Mouse (Mus musculus) heart, embryonic 14.5 days (tissue): ENCODE measurements around the gene Gm525. TPM values are rescaled to one million over a fixed set of nuclear protein-coding genes. Genes with fewer than 3 reads are reported as not detected.
"Not testable (repeated sequence)": the region's sequence is repeated elsewhere in the genome, so short reads cannot be mapped to it uniquely, and the experiment has no call there.

Source experiments
- ATAC-seq: fragments of 200-750 bp; cut with Nextera tagmentation; 2 replicates; pipeline ENCODE4 v1.8.0; 2017; ENCODE audit warnings: low read depth, moderate TSS enrichment; ENCODE audit not compliant: insufficient number of reproducible peaks, insufficient read depth, low FRiP score
- H3K27ac ChIP-seq, 2 experiments: fragments of 200-500 bp in 1 of 2; fragments of 300-500 bp in 1 of 2; sonication (generic) in 1 of 2; replicated peaks in 1 of 2; 2 replicates each; pipeline ENCODE4 v1.5.1; 2012 to 2014; ENCODE audit warnings: low read depth in 2 of 2, low read length in 2 of 2, control low read depth in 1 of 2, mild to moderate bottlenecking in 1 of 2, mixed read lengths in 1 of 2; ENCODE audit not compliant: control insufficient read depth in 1 of 2, insufficient read depth in 1 of 2
- H3K27me3 ChIP-seq: fragments of 300-500 bp; sonication (generic); 2 replicates; pipeline ENCODE4 v1.6.1; 2014; ENCODE audit warnings: mild to moderate bottlenecking, low read length, control low read depth; ENCODE audit not compliant: control insufficient read depth, insufficient read depth
- H3K36me3 ChIP-seq: fragments of 300-500 bp; sonication (generic); 2 replicates; pipeline ENCODE4 v1.6.1; 2014; ENCODE audit warnings: mild to moderate bottlenecking, control low read depth, low read length, mixed read lengths; ENCODE audit not compliant: control insufficient read depth, insufficient read depth
- H3K4me1 ChIP-seq, 2 experiments: fragments of 200-500 bp in 1 of 2; fragments of 300-500 bp in 1 of 2; sonication (generic) in 1 of 2; 2 replicates each; pipeline ENCODE4 v1.6.1; 2012 to 2014; ENCODE audit warnings: low read length in 2 of 2, control low read depth in 1 of 2, mixed read lengths in 1 of 2; ENCODE audit not compliant: control insufficient read depth in 2 of 2, insufficient read depth in 2 of 2
- H3K4me2 ChIP-seq: fragments of 300-500 bp; sonication (generic); 2 replicates; pipeline ENCODE4 v1.6.1; 2014; ENCODE audit warnings: mild to moderate bottlenecking, low read length
- H3K4me3 ChIP-seq, 2 experiments: fragments of 200-500 bp in 1 of 2; fragments of 300-500 bp in 1 of 2; sonication (generic) in 1 of 2; 2 replicates each; pipeline ENCODE4 v1.5.1; 2012 to 2014; ENCODE audit warnings: low read length in 2 of 2, mild to moderate bottlenecking in 2 of 2, control low read depth in 1 of 2, low read depth in 1 of 2, moderate library complexity in 1 of 2; ENCODE audit not compliant: control insufficient read depth in 1 of 2, insufficient read depth in 1 of 2
- H3K9ac ChIP-seq: fragments of 300-500 bp; sonication (generic); 2 replicates; pipeline ENCODE4 v1.6.1; 2014; ENCODE audit warnings: mild to moderate bottlenecking, low read length
- H3K9me3 ChIP-seq: fragments of 300-500 bp; sonication (generic); 2 replicates; pipeline ENCODE4 v1.6.1; 2016; ENCODE audit warnings: low read length, control low read depth; ENCODE audit not compliant: control insufficient read depth
- WGBS: fragments of 180-500 bp; shearing (Covaris S2); extraction: QIAGEN DNeasy Blood & Tissue Kit; methylation state at CpG from one replicate; pipeline ENCODE4 v1.1.7; 2014; 5-methylcytosine and 5-hydroxymethylcytosine counted together
- polyA plus RNA-seq: library from polyadenylated mRNA; unstranded; fragments of >200 nt; fragmentation: Nextera tagmentation; extraction: Ambion mirVana; gene quantifications from 2 replicates; pipeline ENCODE4 v1.2.1, GENCODE M21; 2014

Gene Gm525
- polyA plus RNA-seq, 1 experiment from 2014 or later: not detected

GRCm38 (mm10) chr11:89031189-89031588 is 42.5 kb upstream of the Gm525 start:
- ATAC-seq: no peak
- Histone ChIP-seq H3K27me3 (no peaks in the 10 kb centered on the region), H3K9me3 (0 out of 2 replicates have a peak, but pooled peaks cover 2% of the 10 kb centered on the region), H3K4me2 (no peak overlapping the region), H3K9ac (no peak overlapping the region), H3K36me3 (no peaks in the 10 kb centered on the region), H3K4me1 (peaks cover 6 to 15% of the 10 kb centered on the region in 2 experiments), H3K4me3 (no peak overlapping the region), H3K27ac (no peak overlapping the region)
- WGBS: 55% methylated on average over 1 of the region's 1 CpGs

GRCm38 (mm10) chr11:89034592-89034991 is 39.0 kb upstream of the Gm525 start:
- peaks cover 27% of the 10 kb centered on the region for H3K36me3 ChIP-seq
- H3K9ac ChIP-seq: no peak overlapping the region
- 0 out of 2 replicates have a peak, but pooled peaks cover 2% of the 10 kb centered on the region for H3K9me3 ChIP-seq
- H3K4me1 ChIP-seq: no peaks in the 10 kb centered on the region
- no peak overlapping the region for H3K27ac ChIP-seq
- ATAC-seq: no peak
- H3K4me2 ChIP-seq: no peak overlapping the region
- H3K4me3 ChIP-seq: no peak overlapping the region
- H3K27me3 ChIP-seq: no peaks in the 10 kb centered on the region

- no peak overlapping the region for H3K4me3 ChIP-seq
- H3K9ac ChIP-seq: no peak overlapping the region
- 0 out of 2 replicates have a peak, but pooled peaks cover 2% of the 10 kb centered on the region for H3K9me3 ChIP-seq
- no peaks in the 10 kb centered on the region for H3K4me1 ChIP-seq
- no peaks in the 10 kb centered on the region for H3K27me3 ChIP-seq
- no peak for ATAC-seq
- H3K27ac ChIP-seq: no peak overlapping the region
- peaks cover 37% of the 10 kb centered on the region for H3K36me3 ChIP-seq
- 72% methylated on average over 3 of the region's 3 CpGs for WGBS
- H3K4me2 ChIP-seq: no peak overlapping the region
Observed at GRCm38 (mm10) chr11:89035552-89035951, 38.1 kb upstream of the Gm525 start.

GRCm38 (mm10) chr11:89038496-89038895 is 35.1 kb upstream of the Gm525 start:
- peaks cover 66% of the 10 kb centered on the region for H3K36me3 ChIP-seq
- no peak overlapping the region for H3K4me2 ChIP-seq
- no peak for ATAC-seq
- H3K4me3 ChIP-seq: no peak overlapping the region
- no peaks in the 10 kb centered on the region for H3K27me3 ChIP-seq
- no peak overlapping the region for H3K27ac ChIP-seq
- no peaks in the 10 kb centered on the region for H3K9me3 ChIP-seq
- H3K4me1 ChIP-seq: no peaks in the 10 kb centered on the region
- WGBS: 84% methylated on average over 6 of the region's 6 CpGs
- no peak overlapping the region for H3K9ac ChIP-seq

- no peak overlapping the region for H3K27ac ChIP-seq
- H3K4me1 ChIP-seq: no peaks in the 10 kb centered on the region
- no peaks in the 10 kb centered on the region for H3K27me3 ChIP-seq
- no peak for ATAC-seq
- 31% methylated on average over 3 of the region's 3 CpGs for WGBS
- no peak overlapping the region for H3K4me3 ChIP-seq
- no peaks in the 10 kb centered on the region for H3K9me3 ChIP-seq
- peaks cover 73% of the 10 kb centered on the region for H3K36me3 ChIP-seq
- H3K9ac ChIP-seq: no peak overlapping the region
- H3K4me2 ChIP-seq: no peak overlapping the region
Observed at GRCm38 (mm10) chr11:89039325-89039724, 34.3 kb upstream of the Gm525 start.

- H3K27ac ChIP-seq, ATAC-seq, H3K9ac ChIP-seq, H3K27me3 ChIP-seq, H3K4me1 ChIP-seq, H3K9me3 ChIP-seq, H3K4me2 ChIP-seq, H3K4me3 ChIP-seq: not testable (repeated sequence)
- 94% methylated on average over 6 of the region's 7 CpGs for WGBS
- H3K36me3 ChIP-seq: peaks cover 91% of the 10 kb centered on the region
Observed at GRCm38 (mm10) chr11:89041073-89041472, 32.6 kb upstream of the Gm525 start.

GRCm38 (mm10) chr11:89043046-89043445 is 30.6 kb upstream of the Gm525 start:
- Histone ChIP-seq H3K4me2 (no peak overlapping the region), H3K9me3 (no peaks in the 10 kb centered on the region; the same call in 1 of the 2 replicates), H3K4me3 (no peak overlapping the region), H3K4me1 (no peaks in the 10 kb centered on the region), H3K9ac (no peak overlapping the region), H3K27ac (no peak overlapping the region), H3K27me3 (no peaks in the 10 kb centered on the region), H3K36me3 (peaks cover 98% of the 10 kb centered on the region)
- 88% methylated on average over 7 of the region's 7 CpGs for WGBS
- no peak for ATAC-seq

- H3K36me3 ChIP-seq: peaks cover 95% of the 10 kb centered on the region
- 92% methylated on average over 3 of the region's 3 CpGs for WGBS
- not testable (repeated sequence) for H3K27ac ChIP-seq, H3K4me3 ChIP-seq, H3K9ac ChIP-seq, H3K4me2 ChIP-seq, H3K9me3 ChIP-seq, H3K27me3 ChIP-seq, H3K4me1 ChIP-seq, ATAC-seq
Observed at GRCm38 (mm10) chr11:89045501-89045900, 28.1 kb upstream of the Gm525 start.
